Mouse (Mus musculus): ENCODE data around the gene Clmp.
"Not testable (repeated sequence)": the region's sequence is repeated elsewhere in the genome, so short reads cannot be mapped to it uniquely, and the experiment has no call there.

The Clmp gene

DNA sequence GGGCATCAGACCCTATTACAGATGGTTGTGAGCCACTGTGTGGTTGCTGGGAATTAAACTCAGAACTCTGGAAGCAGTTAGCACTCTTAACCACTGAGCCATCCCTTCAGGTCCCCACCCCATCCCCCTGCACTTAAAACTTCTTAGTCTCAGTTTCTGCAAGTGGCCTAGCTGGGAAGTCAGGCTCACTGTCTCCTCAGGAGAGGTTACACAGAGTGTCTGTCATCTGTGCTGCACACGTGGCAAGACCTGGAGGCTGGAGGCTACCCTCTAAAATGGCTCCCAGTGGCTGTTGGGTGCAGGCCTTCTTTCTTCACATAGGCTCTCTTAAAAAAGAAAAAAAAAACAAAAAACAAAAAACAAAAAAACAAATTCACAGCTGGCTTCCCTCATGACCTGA lies 90.3 kb downstream of the Clmp start:
- no peak for DNase-seq (ENCODE audit: low spot score in 2 of 2)

GRCm38 (mm10) chr9:40776459-40777248 lies 90.9 kb downstream of the Clmp start:
- peak; percentile 48 to 74 for DNase-seq (ENCODE audit: low spot score in 2 of 2)

DNA sequence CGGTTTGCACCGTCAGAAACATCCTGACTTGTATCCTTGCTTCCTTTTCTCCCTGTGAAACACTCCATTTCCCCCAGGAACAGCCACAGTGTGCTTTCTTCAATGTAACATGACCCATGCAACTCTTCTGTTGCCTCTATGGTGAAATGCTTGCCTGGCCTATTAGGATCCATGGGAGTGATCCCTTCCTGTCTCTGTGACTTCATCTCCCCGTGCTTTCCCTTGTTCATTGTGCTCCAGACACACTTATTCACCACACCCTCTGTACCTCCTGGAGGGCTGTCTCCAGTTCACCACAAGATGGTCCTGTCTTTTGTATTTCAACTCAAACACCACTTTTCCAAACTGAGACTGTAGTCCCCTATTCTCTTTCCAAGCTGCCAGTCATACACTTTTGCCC lies 94.3 kb downstream of the Clmp start:
- no peak for DNase-seq (ENCODE audit: low spot score in 2 of 2)

DNA sequence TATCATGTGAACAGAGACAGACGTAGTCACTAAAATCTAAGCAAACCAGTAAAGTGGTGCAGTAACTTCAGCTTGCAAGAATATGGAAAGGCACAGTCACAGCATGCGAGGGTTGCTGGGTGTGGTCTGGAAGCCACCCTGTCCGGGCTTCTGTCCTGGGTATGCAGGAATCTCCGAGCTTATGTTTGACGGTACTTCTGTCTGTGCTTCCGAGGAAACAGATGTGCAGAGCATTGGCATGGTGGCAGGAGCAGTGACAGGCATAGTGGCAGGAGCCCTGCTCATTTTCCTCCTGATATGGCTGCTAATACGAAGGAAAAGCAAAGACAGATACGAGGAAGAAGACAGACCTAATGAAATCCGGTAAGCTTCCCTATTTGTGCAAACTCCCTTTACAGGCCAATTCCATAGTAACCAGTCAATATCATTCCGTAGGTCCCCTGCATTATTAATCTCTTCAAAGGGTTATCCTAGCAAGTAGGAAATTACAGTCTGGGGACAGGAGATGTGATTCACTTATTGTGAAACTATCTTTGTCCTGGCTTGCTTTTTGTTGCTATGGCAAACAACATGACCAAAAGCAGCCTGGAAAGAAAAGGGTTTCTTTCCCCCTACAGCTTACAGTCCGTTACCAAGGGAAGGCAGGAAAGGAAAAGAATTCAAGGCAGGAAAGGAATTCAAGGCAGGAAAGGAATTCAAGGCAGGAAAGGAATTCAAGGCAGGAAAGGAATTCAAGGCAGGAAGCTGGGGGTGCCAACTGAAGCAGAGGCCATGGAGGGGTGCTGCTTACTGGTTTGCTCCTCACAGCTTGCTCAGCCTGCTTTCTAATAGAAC lies 95.3 kb downstream of the Clmp start:
- DNase-seq (ENCODE audit: low spot score in 2 of 2) = no peak

DNA sequence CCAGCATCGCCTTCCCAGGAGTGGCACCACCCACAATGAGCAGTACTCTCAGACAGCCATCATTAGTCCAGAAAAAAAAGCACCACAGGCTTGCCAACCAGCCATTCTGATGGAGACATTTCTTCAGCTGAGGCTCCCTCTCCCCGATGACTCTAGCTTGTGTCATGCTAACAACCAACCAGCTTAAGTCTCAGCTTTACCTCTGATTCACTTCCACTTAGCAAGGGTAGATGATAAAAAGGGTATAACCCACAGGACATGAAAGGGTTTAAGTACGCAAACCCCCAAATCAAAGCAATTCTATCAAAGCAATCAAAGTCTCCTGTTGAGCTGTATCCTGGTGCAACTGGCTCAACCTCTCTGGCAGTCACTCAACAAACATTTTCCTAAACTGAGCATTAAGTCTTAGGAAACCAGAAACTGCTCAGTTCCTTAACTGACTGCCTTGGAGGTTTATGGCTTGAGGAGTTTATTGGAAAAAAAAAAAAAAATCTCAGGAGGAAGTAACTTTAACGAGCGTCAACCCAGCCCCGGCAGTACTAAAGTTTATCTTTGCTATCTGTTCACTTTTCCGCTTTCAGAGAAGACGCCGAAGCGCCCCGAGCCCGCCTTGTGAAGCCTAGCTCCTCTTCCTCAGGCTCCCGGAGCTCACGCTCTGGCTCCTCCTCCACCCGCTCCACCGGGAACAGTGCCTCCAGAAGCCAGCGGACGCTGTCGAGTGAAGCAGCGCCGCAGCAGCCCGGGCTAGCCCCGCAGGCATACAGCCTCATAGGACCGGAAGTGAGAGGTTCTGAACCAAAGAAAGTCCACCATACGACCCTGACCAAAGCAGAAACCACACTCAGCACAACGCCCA lies 96.2 kb downstream of the Clmp start:
- DNase-seq (ENCODE audit: low spot score in 2 of 2) = peak; percentile 42 to 44

- peak; percentile 30 to 58 for DNase-seq (ENCODE audit: low spot score in 2 of 2)
Observed at GRCm38 (mm10) chr9:40783641-40784373, 98.0 kb downstream of the Clmp start.

DNA sequence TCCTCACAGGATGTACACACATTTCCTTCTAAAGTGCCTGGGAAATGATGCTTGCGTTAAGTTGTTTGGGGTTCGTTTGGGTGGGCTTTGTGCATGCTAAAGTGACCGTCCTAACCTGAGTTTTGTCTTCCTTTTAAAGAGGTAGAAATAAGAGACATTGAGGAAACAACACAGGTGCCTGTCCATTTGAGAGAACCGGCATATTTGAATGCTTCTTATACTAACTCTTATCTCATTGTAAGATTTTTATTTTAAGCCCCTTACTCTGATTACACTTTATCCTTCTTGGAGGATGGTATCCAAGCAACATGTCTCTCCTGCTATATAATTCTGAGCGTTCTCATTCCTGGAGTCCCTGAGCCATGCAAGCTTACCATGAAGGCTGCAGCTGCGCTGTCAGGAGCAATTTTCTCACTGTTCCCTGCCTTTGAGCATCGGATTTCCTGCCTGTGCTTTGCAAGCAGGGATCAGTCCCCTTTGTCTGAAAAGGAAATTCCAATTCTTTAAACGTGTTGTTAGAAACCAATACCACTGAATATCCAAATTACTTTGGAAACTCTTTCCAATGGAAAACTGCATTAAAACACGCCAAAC lies 98.7 kb downstream of the Clmp start:
- no peak for DNase-seq (ENCODE audit: low spot score in 2 of 2)

DNA sequence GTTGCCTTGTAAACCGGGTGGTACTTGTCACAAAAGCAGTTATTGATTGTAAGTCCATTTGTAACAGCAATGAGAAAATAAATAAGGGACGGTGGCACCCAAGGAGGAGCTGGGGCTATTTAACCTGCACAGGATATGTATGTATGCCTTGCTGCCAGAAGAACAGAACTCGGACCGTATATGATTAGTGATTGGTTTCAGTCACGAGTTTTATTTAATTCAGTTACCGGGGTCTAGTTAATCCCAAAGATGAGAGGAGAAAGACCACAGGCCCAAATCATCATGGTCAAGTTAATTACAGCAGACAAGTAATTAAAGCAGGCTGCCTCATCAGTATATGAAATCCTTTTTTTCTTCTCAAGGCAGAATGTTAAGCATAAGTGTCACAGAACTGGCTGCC lies 99.7 kb downstream of the Clmp start:
- no peak for DNase-seq (ENCODE audit: low spot score in 2 of 2)

DNA sequence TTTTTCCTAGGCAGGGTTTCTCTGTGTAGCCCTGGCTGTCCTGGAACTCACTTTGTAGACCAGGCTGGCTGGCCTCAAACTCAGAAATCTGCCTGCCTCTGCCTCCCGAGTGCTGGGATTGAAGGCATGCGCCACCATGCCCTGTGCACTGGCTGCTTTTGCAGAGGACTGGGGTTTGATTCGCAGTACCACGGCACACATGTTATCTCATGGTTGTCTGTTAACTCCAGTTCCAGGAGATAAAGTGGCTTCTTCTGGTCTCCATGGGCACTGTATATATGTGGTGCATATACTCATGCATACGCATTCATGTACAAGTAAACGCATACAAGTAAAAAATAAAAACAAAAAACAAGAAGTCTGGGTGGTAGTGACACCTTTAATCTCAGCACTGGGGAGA lies 101.1 kb downstream of the Clmp start:
- DNase-seq (ENCODE audit: low spot score in 2 of 2) = not testable (repeated sequence)

DNA sequence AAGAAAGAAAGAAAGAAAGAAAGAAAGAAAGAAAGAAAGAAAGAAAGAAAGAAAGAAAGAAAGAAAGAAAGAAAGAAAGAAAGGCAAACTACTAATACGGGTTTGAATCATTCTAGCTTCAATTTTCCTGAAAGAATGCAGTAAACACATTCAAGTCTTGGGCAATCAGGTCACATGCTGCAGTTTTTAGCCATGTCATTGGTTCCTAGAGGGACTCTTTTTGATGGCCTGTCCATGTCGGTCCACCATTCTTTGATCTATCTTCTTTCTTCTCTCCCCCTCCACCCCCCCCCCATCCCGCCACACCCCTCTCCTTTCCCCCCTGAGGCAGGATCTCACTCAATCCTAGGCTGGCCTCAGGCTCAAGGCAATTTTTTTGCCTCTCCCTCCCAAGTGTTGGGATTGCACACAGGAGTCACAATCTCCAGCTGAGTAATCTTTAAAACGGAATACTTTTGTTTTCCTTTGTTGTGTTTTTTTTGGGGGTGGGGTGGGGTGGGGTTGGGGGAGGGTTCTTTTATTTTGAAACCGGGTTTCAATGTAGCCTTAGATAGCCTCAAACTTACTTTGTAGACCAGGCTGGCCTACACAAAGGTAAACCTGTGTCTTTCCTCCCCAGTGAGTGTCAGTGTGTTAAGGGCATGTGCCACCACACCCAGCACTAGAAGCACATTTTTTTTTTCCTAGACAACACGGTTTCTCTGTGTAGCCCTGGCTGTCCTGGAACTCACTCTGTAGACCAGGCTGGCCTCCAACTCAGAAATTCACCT lies 106.3 kb downstream of the Clmp start:
- no peak for DNase-seq (ENCODE audit: low spot score in 2 of 2)

DNA sequence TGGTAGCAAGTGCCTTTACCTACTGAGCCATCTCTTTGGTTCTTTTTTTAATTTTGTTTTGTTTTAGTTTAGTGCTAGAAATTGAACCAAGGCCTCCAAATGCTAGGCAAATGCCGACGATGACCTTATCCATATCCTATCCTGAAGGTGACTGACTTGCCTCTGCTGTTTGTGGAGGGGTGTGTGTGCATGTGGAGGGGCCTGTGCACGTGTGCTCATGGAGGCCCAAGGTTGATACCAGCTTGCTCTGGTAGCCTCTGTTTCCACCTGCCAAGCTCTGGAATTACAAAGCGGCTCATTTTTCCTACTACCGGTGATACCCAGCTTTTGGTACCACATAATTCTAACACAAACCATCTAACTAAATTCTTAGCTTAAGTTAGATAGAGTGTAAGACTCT lies 107.8 kb downstream of the Clmp start:
- no peak for DNase-seq (ENCODE audit: low spot score in 2 of 2)

- DNase-seq (ENCODE audit: low spot score in 2 of 2) = no peak
Observed at GRCm38 (mm10) chr9:40794251-40794650, 108.5 kb downstream of the Clmp start.

- no peak for DNase-seq (ENCODE audit: low spot score in 2 of 2)
Observed at GRCm38 (mm10) chr9:40794926-40795325, 109.2 kb downstream of the Clmp start.

DNA sequence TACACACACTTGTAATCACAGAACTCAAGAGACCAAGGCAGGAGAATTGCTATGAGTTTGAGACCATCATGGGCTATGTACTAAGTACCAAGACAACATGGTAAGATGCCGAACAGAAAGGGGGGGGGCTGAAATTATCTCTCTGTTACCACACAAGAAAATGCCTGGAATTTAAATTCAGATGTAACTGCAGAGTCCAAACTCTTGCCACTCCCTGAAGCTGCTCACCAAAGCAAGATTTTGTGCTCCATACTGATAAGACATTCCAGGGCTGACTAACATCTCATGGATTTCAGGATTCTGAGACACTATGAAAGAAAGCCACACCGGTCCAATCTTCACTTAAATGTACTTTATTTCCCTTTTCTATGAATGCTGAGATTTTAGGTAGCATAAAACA lies 109.8 kb downstream of the Clmp start:
- no peak for DNase-seq (ENCODE audit: low spot score in 2 of 2)

GRCm38 (mm10) chr9:40796054-40796453 lies 110.3 kb downstream of the Clmp start:
- DNase-seq (ENCODE audit: low spot score in 2 of 2) = no peak

- DNase-seq (ENCODE audit: low spot score in 2 of 2) = no peak
Observed at GRCm38 (mm10) chr9:40798247-40798960, 112.6 kb downstream of the Clmp start.

DNA sequence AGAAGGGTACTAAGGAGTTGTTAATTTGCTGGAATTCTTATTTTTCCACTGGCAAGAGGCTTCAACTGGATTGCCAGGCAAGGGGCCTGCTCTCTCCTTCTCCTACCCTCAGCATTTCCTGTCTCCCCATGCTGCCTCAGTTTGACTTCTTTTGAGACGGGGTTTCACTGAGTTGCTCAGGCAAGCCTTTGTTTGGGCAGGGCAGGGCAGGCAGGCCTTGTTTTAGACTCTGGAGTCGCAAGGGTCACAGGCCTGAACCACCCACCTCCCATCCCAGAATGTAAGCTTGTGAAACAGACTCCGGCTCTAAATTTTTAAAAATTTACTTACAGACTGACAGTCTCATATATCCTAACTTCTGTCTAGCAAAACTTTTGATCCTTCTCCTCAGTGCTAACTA lies 113.3 kb downstream of the Clmp start:
- DNase-seq (ENCODE audit: low spot score in 2 of 2) = no peak

GRCm38 (mm10) chr9:40799837-40800501 lies 114.2 kb downstream of the Clmp start:
- DNase-seq (ENCODE audit: low spot score in 2 of 2) = peak; percentile 58 to 71
